Mouse (Mus musculus) c-Kit-positive CD71-positive TER-119-negative erythroid progenitor cells, embryonic 14.5 days (primary cell): ENCODE data around the gene Sema4b.

Experiments
- DNase-seq: peaks from one replicate; pipeline ENCODE4 v3.0.0-alpha.2; 2013; ENCODE audit warnings: low read depth

Gene Sema4b

DNA sequence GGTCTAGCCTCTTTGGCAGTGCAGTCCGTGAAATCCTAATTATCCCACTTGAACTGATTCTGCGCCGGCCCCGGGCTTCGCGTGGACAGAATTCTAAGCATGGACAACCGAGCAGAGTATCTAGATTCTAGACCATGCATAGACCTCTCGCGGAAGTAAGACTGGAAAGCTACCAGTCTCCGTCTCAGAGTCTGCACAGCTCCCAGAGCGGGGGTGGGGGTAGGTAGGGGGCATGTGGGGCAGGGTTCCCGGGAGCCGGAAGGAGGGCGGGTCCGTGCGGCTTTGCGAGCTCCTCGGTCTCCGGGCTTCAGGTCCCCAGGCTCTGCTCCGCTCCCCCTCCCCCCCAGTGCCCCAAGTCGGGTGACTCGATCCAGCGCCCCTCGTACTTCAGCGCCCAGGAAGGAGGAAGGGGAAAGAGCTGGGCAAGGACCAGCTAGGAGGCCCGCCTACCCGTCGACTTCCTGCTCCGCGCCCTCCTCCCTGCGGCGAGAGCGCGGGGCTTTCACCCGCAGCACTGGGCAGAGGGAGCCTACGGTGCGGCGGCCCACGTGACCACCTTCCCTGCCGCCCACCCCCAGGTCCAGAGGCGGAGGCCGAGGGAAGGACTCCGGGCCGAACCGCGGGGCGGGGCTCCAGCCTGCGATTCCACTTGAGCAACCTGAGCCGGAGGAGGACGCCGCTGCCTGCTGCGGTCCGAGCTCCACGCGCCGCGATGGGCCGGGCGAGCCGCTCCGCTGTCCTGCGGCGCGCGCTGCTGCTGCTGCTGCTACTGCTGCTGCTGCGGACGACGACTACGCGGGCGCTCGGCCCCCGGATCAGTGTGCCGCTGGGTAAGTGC lies 11.5 kb downstream of the Sema4b start:
- no peak for DNase-seq

DNA sequence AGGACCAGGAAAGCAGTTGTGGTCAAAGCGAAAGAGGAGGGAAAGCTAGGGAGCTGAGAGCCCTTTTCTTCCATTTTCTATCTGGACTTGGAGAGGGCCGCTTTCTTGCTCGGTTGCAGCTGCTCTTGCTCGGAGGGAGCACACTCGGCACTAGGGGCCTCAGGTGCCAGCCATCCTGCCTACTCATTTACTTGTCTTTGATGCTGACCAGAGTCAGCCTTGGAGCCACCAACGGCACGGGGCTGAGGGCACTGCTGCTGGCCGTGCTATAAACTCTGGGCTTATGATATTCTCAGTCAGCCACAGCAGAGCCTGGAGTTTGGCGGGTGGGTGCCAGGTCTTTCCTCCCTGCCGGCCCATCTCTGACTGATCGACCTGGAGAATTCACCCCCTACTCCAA lies 12.2 kb downstream of the Sema4b start:
- no peak for DNase-seq

DNA sequence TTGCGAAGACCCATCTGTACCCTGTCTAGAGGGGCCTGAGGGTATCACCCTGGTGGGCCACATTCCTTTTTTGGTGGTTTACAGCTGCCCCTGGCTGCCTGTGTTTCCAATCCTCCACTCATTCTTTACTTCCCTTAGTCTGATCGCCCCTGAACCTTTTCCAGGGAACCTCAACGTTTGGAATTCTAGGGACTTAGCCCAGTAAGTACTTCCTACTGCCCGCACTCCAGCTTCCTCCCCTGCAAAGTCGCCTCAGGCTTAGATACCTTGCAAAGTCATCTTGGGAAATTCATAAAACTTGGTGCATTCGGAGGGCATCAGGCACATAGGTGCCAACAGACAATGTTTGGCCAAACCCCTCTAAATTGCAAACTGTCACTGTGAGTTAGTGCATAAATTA lies 12.6 kb downstream of the Sema4b start:
- no peak for DNase-seq

DNA sequence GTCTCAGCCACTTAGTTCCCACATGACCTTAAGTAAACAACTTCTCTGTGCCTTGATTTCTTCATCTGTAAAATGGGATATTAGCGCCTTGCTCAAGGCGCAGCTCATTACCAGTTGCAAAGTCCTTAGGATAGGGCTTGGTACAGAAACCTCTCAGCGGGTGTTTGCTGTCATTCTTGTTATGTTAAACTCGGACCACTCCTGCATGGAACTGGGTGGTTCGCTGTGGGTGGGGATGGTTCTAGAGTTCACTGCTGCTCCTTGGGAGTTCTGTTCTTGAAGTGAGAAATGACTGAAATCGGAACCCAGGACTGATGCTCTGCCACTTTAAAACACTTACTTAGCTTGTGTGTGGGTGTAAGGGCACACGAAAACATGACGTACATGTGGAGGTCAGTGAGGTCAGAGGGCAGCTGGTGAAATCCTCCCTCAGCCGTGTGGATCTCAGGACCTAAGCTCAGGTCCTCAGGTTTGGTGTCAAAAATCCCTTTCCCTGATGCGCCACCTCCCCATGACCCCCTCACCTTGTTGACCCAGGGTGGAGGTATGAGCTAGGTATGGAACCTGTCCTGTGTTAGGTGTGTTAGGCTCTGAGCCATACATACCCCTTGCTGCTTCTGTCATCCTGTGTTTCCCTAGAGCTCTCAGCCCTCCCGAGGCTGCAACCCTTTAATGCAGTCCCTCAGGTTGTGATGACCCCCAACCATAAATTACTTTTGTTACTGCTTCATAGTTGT lies 13.4 kb downstream of the Sema4b start:
- DNase-seq, result no peak

DNA sequence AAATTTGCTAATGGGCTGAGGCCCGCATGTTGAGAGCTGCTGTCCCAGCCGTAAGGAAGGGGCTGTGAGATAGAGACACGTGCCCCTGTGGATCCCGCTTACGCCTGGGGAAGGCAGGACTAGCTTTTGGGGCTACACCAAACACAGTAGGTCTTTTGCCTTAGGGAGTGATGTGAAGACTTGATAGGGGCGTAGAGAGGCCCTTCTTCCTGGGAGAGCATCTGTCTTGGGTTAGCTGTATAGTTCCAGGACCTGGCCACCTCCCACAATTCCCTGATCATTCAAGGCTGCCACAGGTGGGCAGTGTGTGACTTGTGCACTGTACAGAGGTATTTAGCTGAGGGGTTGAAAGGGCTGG lies 13.9 kb downstream of the Sema4b start:
- DNase-seq, result no peak

DNA sequence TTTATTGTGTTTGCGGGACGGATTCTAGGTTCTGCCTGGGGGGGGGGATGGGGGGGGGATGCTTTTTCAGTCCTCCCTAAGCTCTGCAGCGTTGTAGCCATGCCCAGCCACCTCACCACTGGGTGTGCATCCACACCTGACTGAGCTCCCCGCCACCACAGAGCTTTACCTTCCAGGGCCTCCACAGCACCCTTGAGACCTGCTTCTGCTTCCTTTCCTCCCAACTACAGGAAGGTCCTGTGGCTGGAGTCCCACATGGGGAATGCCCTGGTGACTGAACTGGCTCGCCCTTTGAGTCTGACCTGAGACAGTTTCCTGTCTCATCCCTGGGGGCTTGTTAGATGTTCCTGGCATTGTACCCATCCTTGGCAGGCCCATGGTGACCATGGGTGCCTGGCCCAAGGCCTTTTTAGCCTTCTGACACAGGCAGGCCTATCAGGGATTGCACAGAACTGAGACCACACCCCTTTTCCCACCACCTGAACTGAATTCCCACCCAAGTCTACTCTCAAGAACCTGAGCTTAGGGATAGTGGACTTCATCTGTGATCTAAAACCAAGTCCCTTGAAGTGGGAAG lies 14.4 kb downstream of the Sema4b start:
- DNase-seq, result no peak

DNA sequence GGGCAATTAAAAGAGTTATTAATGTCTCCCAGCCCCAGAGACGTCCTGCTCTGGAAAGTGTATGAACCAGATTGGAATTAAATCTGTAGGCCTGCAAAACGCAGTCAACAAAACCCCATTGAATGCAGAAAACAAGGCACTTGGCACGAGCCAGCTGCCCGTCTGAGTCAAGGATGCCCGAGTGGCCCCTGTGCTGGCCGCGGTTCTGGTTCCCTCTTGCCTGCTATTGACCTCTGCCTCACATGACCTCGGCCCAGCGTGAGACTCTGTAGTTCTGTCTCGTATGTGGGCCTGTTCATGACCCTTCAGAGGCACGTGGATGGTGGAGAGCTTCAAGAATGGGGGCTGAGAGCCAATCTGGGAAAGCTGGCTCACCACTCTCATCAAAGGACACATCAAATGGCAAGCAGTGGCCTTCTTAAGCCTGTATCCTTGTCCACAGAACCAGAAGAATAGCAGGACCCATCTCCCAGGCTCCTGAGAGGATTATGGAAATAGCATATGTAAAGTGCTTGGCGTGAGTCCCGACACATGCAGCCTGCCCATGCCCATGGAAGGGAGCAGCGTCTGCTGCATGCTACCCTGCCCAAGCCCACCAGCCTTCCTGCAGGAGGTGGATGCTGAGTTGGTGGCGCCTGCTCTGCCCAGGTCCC lies 15.4 kb downstream of the Sema4b start:
- no peak for DNase-seq

DNA sequence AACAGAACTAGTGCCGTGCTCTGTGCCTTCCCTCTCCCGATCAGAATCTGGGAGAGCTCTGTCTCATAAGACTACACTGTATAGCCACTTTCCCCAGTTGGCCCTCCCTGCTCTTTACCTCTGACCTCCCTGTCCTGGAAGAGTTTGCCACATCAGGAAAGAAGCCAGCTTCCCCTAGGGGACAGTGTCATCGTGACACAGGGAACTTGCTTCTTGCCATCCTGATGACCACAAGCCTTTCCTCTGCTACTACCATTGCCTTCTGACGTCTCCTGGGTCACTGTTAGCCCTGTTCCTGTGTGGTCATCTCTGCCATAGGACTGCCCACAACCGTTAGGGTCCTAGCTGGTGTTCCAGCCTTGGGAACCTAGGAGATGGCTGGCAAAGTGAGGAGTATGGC lies 16.3 kb downstream of the Sema4b start:
- DNase-seq, result no peak

DNA sequence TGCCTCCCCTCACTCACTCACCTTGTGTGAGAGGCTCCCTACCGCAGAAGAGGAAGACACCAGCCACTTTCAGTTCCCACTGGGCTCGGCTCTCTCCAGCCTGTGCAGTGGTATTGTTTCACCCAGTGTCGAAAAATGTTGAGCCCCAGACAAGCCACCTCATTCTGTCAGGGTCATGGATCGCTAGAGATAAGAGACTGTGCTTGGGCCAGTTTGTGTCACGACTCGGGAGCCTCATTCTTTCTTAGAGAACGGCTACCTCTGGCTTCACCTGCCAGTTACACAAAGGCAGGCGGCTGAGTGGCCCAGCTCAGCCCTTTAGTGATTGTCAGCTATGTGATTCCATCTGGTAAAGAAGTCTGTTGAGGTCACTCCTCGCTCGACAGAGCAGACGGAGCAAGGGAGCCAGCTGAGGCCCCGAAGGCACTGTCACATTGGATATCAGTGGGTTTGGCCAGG lies 17.0 kb downstream of the Sema4b start:
- DNase-seq, result no peak

DNA sequence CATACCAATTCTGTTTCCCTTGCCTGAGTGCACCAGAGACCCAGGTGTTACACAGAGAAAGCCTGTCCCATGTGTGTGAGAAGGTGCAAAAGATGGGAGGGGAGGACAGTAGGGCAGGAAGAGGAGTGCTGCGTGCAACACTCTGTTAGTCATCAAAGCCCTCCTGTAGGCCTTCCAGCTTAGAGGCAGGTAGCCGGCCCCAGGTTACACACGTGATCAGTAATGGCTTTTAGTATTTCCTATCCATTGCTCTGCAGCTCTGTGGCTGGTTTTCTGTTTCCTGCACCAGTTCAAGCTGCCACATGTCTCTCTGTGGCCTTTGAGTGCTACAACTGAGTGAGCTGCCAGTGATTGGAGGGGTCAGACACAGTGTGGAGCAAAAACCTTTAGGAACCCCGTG lies 17.7 kb downstream of the Sema4b start:
- DNase-seq, result no peak

DNA sequence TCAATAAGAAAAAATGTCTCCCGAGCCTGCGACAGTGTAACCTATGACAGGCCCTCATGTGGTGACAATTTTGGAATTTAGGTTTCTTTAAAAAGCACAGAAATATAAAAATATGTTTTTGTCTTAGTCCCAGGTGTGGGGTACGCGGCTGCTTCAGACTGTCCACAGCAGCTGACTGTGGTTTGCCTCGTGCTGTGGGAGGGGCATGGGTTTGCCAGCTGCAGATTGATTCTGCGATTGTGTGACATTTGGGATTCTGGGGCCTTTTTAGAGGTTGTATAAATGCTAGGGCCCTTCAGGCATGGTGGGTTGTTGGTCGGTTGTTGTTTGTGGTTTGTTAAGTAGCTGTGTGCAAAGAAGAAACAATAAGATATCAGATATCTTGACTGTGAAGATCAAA lies 18.3 kb downstream of the Sema4b start:
- no peak for DNase-seq

DNA sequence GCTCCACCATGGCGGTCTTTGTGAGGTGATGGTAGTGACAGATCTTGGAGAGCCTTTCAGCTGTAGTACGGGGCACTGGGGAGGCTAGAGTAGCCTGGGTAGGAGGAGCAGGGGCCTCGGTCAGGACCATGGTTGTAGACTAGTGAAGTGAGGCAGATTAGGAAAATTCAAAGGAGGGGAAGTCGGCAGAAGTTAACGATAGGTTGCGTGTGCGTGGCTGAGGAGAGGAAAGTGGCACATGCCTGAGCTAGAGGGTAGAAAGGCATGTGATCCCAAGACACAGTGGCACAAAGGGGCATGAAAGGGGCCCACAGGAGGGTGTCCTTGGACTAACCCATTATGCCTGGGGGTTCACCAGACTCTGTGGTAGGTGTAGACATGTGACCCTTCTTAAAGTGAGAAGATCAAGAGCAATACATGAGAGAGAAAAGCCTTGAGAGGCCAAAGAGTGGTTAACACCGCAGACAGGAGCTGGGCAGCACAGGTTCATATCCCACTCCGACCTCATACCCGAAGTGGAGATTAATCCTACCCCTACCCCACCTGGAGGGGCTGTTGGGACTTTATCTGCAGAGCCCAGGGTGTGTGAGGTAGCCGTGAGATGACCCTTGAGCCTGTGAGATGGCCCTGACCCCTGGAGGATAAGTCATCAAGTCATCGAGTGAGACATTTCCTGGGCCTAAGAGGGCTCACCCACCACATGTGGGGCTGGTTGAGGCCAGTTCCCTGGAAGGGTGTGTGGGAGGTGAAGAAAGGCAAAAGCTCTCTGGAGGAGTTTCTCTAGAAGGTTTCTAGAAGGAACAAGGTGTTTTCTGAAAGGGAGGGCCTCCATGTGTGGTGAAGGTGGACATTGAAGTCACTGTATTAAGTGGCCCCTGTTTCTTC lies 19.3 kb downstream of the Sema4b start:
- DNase-seq, result no peak

DNA sequence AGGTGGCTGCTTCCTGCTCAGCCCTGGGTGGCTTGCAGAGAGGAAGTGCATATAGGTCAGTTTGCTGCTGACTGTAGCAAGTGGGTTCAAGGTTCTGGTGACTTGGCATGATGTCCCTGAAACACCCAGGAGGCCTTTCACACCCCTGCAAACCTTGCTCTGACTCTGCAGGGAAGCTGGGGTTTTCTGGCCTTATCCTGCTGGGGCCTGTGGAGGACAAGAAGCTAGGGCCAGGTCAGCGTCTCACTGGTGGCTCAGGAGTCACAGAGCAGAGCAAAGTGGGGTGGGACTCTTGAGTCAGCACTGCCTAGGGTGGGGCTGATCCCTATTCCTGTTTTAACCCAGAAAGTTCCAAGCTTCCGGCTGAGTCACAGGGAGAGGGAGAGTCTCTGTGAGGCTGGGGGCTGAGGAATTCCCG lies 20.7 kb downstream of the Sema4b start:
- no peak for DNase-seq

DNA sequence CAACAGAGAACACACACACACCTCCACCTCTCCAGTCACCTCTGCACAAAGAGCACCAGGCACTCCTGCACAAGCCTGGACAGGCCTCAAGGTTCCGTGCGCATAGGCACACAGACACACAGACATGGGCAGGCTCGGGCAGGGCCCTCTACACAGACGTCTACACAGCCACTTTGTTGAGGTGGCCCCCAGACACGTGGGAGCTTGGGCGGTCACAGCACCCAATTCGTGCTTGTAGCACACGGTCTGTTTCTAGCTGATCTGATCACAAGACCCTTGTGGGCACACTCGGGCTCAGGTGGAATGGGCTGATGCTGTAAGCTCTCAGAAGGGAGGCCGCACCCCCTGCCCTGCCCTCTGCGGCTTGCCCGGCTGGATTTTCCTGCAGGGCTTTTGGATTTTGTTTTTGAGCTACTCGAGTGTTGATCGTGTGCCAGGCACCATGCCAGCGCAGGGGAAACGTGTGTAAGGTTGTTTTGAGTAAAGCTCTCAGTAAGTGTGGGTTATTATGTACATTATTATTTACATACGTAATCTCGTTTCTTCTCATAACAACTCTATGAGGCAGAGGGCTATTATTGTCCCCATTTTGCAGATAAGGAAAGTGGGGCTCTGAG lies 21.5 kb downstream of the Sema4b start:
- DNase-seq, result no peak

DNA sequence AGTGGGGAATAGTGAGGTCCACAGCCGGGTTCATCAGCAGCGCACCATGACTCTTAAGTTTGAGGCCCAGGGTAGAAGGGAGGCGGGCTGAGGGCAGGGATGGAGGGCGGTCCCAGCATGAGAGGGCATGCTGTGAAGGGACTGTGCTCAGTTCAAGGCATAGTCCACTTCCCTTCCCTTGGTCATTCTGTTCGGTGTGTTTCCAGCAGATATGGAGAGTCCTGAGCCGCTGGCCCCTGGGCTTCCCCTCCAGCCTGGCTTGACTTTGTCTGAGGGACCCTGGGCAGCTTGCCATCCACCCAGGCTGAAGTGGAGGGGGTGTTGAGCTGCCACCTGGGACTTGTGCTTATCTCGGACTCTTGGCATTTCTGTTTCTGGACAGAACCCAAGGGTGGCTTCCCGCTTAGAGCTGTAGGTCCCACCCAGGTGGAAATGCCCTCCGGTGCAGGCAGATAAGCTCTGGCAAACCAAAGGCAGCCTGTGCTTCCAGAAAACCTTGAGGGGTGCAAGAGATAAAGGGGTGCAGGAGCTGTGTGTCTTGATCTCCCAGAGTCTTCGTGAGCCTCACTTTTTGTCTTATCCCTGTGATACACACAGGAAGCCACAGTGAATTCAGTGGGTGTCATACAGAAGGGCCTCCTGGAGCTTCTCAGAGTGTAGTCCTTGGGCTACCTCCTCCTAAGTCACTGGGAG lies 22.2 kb downstream of the Sema4b start:
- peak; percentile 96 for DNase-seq

DNA sequence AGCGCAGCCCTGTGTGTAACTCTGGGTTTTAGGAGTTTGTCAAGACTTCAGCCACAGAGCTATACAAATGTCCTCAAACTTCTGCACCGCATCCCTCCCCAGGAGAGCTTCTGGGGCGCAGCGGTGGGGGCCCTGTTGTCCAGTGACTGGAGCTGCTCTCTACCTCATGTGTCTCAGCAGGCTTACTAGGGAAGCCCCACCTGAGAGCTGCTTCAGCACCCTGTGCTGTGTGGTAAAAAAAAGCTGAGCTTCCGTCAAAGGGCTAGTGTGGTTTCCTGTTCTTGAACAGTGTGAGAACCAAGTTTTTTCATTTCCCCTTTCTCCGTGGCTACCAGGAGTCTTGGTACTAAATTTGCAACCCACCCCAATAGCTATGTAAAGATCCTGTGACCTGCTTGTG lies 23.0 kb downstream of the Sema4b start:
- no peak for DNase-seq

DNA sequence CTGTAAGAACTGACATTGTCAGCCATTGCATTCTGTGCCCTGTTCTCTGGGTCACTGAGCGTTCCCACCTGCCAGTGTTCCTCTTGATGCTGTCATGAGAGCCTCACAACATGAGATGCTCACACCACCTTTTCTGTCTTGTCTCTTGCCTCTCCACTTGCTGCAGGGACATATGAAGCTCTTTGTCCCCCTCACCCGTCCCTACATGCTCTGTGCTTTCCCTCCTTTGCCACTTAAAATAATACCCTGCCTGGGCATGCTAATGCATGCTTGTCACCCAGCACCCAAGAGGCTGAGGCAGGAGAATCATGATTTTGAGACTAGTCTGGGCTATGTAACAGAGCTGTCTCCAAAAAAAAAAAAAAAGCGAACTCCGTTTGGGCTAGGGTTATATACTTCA lies 24.3 kb downstream of the Sema4b start:
- no peak for DNase-seq

DNA sequence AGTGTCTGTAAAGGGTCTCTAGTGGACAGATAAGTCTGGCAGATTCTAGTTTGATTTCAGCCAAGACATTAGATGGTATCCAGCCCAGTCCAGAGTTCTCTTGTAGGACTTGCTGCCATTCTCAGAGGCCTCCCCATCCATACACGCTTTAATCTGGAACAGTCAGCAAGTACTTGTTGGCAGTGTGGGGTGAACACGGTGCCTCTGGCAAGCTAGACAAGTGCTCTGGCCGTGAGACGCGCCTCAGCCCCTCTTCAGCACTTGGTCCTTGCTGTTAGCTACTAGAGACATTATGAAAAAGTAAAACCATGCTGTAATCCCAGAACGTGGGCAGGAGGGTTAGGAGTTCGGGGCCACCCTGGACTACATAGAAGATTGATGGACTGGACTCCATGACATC lies 27.0 kb downstream of the Sema4b start:
- no peak for DNase-seq

DNA sequence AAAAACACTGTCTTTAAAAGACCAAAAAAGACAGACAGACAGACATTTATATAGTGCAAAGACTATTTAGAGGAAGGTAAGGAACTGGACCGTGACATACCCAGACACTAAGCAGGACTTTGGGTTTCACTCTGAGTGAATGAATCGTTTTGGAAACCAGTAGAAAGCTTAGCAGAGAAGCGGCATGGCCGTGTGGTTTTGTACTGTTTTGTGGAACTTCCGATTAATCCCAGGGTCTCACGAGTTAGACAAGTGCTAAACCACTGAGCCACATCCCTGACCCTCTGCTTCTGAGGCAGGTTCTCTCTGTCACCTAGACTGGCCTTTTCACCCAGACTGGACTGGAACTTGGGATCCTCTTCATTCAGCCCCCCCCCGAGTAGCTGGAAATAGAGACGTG lies 27.8 kb downstream of the Sema4b start:
- no peak for DNase-seq

DNA sequence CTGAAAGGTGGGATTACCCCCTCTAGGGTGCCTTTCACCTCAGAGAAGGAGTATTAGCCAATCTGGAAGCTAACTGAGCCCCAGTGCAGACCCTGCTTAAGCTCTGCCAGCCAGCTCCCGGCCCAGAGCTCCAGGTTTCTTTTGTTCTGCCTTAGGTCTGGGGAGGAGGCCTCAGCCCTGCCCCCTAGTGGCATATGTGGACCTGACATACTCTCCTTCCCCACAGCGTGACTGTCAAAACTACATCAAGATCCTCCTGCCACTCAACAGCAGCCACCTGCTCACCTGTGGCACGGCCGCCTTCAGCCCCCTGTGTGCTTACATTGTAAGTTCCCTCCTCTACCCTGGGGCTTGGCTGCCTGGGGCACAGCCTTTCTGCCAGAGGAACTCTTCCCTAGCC lies 28.8 kb downstream of the Sema4b start:
- DNase-seq, result peak; percentile 75

DNA sequence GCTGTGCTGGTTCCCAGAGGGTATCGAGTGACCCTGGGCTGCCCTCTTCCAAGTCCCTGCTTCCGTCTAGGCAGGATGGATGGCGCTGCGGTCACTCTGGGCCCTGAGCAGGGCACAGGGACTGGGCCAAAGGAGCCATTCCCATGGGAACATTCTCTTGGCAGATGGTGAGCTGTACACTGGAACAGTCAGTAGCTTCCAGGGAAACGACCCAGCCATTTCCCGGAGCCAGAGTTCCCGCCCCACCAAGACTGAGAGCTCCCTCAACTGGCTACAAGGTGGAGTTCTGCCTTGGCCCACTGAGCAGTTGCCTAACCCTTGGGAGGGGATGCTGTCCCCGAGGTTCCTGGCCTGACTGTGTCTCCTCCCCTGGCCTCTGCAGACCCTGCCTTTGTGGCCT lies 29.9 kb downstream of the Sema4b start:
- no peak for DNase-seq
